Mouse (Mus musculus): ENCODE data around the gene Rgs16.

- no peak for TF ChIP-seq CTCF (IDR thresholded peaks at IDR 0.05; ENCODE audit: control insufficient read depth, insufficient read depth, insufficient read length)
- no peak for TF ChIP-seq USF1 (IDR thresholded peaks at IDR 0.05; ENCODE audit: low read depth)
- TF ChIP-seq CEBPB (IDR thresholded peaks at IDR 0.05; ENCODE audit: low read depth), result no peak
These were observed 4.1 kb upstream of the Rgs16 start for GRCm38 (mm10) chr1:153736096-153736495.

All from C2C12 (cell line).